Mouse (Mus musculus): ENCODE results near the gene Pcdh9. TPM values are rescaled to one million over a fixed set of nuclear protein-coding genes. Genes with fewer than 3 reads are reported as not detected.

Gene Pcdh9
- polyA plus RNA-seq, 1 experiment from 2014 or later, result 99.2 TPM

GRCm38 (mm10) chr14:93083140-93083539 lies 807.3 kb downstream of the Pcdh9 start:
- ATAC-seq, result peak; percentile 97
- Histone ChIP-seq H3K9ac (no peak overlapping the region), H3K36me3 (ENCODE audit: poor library complexity, severe bottlenecking) (no peaks in the 10 kb centered on the region), H3K27me3 (peaks cover 5% of the 10 kb centered on the region; the same call in 1 of the 2 replicates), H3K4me2 (no peak overlapping the region), H3K4me3 (no peak overlapping the region), H3K9me3 (replicated peaks) (no peaks in the 10 kb centered on the region), H3K4me1 (peaks cover 19% of the 10 kb centered on the region), H3K27ac (no peak overlapping the region)
- WGBS, result 2% methylated on average over 2 of the region's 2 CpGs

- H3K36me3 ChIP-seq (ENCODE audit: poor library complexity, severe bottlenecking), result no peaks in the 10 kb centered on the region
- no peak overlapping the region for H3K4me3 ChIP-seq
- 10% methylated on average over 2 of the region's 2 CpGs for WGBS
- no peak for ATAC-seq
- H3K4me1 ChIP-seq, result peaks cover 19% of the 10 kb centered on the region
- peaks cover 5% of the 10 kb centered on the region; the same call in 1 of the 2 replicates for H3K27me3 ChIP-seq
- H3K9ac ChIP-seq, result no peak overlapping the region
- H3K4me2 ChIP-seq, result no peak overlapping the region
- no peaks in the 10 kb centered on the region for H3K9me3 ChIP-seq (replicated peaks)
- H3K27ac ChIP-seq, result no peak overlapping the region
Measured at GRCm38 (mm10) chr14:93080910-93081309, 809.6 kb downstream of the Pcdh9 start.

GRCm38 (mm10) chr14:93075761-93076160 lies 814.7 kb downstream of the Pcdh9 start:
- Histone ChIP-seq H3K4me1 (no peaks in the 10 kb centered on the region), H3K9me3 (replicated peaks) (no peaks in the 10 kb centered on the region), H3K27ac (no peak overlapping the region), H3K27me3 (0 out of 2 replicates have a peak, but pooled peaks cover 2% of the 10 kb centered on the region), H3K9ac (no peak overlapping the region), H3K4me3 (no peak overlapping the region), H3K36me3 (ENCODE audit: poor library complexity, severe bottlenecking) (no peaks in the 10 kb centered on the region), H3K4me2 (no peak overlapping the region)
- 60% methylated on average over 2 of the region's 2 CpGs for WGBS
- no peak for ATAC-seq

- Histone ChIP-seq H3K27ac (no peak overlapping the region), H3K4me3 (no peak overlapping the region), H3K9ac (no peak overlapping the region), H3K36me3 (ENCODE audit: poor library complexity, severe bottlenecking) (no peaks in the 10 kb centered on the region), H3K9me3 (replicated peaks) (no peaks in the 10 kb centered on the region), H3K27me3 (no peaks in the 10 kb centered on the region), H3K4me2 (no peak overlapping the region), H3K4me1 (peaks cover 13% of the 10 kb centered on the region)
- no peak for ATAC-seq
- 81% methylated on average over 5 of the region's 5 CpGs for WGBS
Measured at GRCm38 (mm10) chr14:93072346-93072745, 818.1 kb downstream of the Pcdh9 start.

GRCm38 (mm10) chr14:93070140-93070539 lies 820.3 kb downstream of the Pcdh9 start:
- ATAC-seq, result no peak

GRCm38 (mm10) chr14:93067411-93068336 lies 822.8 kb downstream of the Pcdh9 start:
- H3K36me3 ChIP-seq (ENCODE audit: poor library complexity, severe bottlenecking), result no peaks in the 10 kb centered on the region
- H3K4me2 ChIP-seq, result peak overlapping the region; percentile 17
- H3K4me1 ChIP-seq, result peaks cover 36% of the 10 kb centered on the region
- peak overlapping the region; percentile 70 for H3K27ac ChIP-seq
- WGBS, result 5% methylated on average over 5 of the region's 5 CpGs
- H3K9ac ChIP-seq, result no peak overlapping the region
- no peaks in the 10 kb centered on the region for H3K27me3 ChIP-seq
- H3K4me3 ChIP-seq, result no peak overlapping the region
- peak; percentile 91 for ATAC-seq
- H3K9me3 ChIP-seq (replicated peaks), result no peaks in the 10 kb centered on the region

More at GRCm38 (mm10) chr14:93070140-93070539, 820.3 kb downstream of the Pcdh9 start:
- H3K36me3 ChIP-seq (ENCODE audit: poor library complexity, severe bottlenecking), result no peaks in the 10 kb centered on the region
- no peak overlapping the region for H3K4me3 ChIP-seq
- H3K4me1 ChIP-seq, result peaks cover 35% of the 10 kb centered on the region
- H3K27me3 ChIP-seq, result no peaks in the 10 kb centered on the region
- H3K4me2 ChIP-seq, result no peak overlapping the region
- no peak overlapping the region for H3K27ac ChIP-seq
- 62% methylated on average over 4 of the region's 4 CpGs for WGBS
- no peaks in the 10 kb centered on the region for H3K9me3 ChIP-seq (replicated peaks)
- no peak overlapping the region for H3K9ac ChIP-seq

GRCm38 (mm10) chr14:93066732-93067410 lies 823.6 kb downstream of the Pcdh9 start:
- Histone ChIP-seq H3K4me1 (peaks cover 42% of the 10 kb centered on the region), H3K27me3 (no peaks in the 10 kb centered on the region), H3K4me3 (no peak overlapping the region), H3K9ac (no peak overlapping the region), H3K36me3 (ENCODE audit: poor library complexity, severe bottlenecking) (no peaks in the 10 kb centered on the region), H3K9me3 (replicated peaks) (no peaks in the 10 kb centered on the region), H3K27ac (peak overlapping the region; percentile 70), H3K4me2 (peak overlapping the region; percentile 17)
- peak; percentile 90 for ATAC-seq
- 8% methylated on average over 8 of the region's 8 CpGs for WGBS

GRCm38 (mm10) chr14:93061824-93062620 lies 828.5 kb downstream of the Pcdh9 start:
- Histone ChIP-seq H3K9ac (no peak overlapping the region), H3K9me3 (replicated peaks) (no peaks in the 10 kb centered on the region), H3K36me3 (ENCODE audit: poor library complexity, severe bottlenecking) (no peaks in the 10 kb centered on the region), H3K4me3 (no peak overlapping the region), H3K27ac (no peak overlapping the region), H3K27me3 (no peaks in the 10 kb centered on the region), H3K4me2 (no peak overlapping the region), H3K4me1 (peaks cover 27% of the 10 kb centered on the region)
- no peak for ATAC-seq
- WGBS, result 51% methylated on average over 5 of the region's 5 CpGs

- Histone ChIP-seq H3K9ac (no peak overlapping the region), H3K4me3 (no peak overlapping the region), H3K4me1 (peaks cover 7% of the 10 kb centered on the region; the same call in 1 of the 2 replicates), H3K27me3 (no peaks in the 10 kb centered on the region), H3K27ac (no peak overlapping the region), H3K36me3 (ENCODE audit: poor library complexity, severe bottlenecking) (no peaks in the 10 kb centered on the region), H3K9me3 (replicated peaks) (no peaks in the 10 kb centered on the region), H3K4me2 (no peak overlapping the region)
- WGBS, result 95% methylated on average over 6 of the region's 6 CpGs
- ATAC-seq, result no peak
Measured at GRCm38 (mm10) chr14:93058799-93059198, 831.7 kb downstream of the Pcdh9 start.

- 85% methylated on average over 3 of the region's 3 CpGs for WGBS
- Histone ChIP-seq H3K4me1 (no peaks in the 10 kb centered on the region), H3K9ac (no peak overlapping the region), H3K4me3 (no peak overlapping the region), H3K4me2 (no peak overlapping the region), H3K9me3 (replicated peaks) (no peaks in the 10 kb centered on the region), H3K27ac (no peak overlapping the region), H3K36me3 (ENCODE audit: poor library complexity, severe bottlenecking) (no peaks in the 10 kb centered on the region), H3K27me3 (no peaks in the 10 kb centered on the region)
- peak; percentile 58; the same call in 1 of the 2 replicates for ATAC-seq
Measured at GRCm38 (mm10) chr14:93055997-93056396, 834.5 kb downstream of the Pcdh9 start.

- Histone ChIP-seq H3K4me1 (peaks cover 15% of the 10 kb centered on the region), H3K9ac (no peak overlapping the region), H3K27ac (no peak overlapping the region), H3K36me3 (ENCODE audit: poor library complexity, severe bottlenecking) (no peaks in the 10 kb centered on the region), H3K9me3 (replicated peaks) (no peaks in the 10 kb centered on the region), H3K27me3 (no peaks in the 10 kb centered on the region), H3K4me2 (no peak overlapping the region), H3K4me3 (no peak overlapping the region)
- WGBS, result 67% methylated on average over 6 of the region's 6 CpGs
- ATAC-seq, result no peak
Measured at GRCm38 (mm10) chr14:93040591-93040990, 849.9 kb downstream of the Pcdh9 start.
